Mouse (Mus musculus): ENCODE data around the gene Nap1l1. TPM values are rescaled to one million over a fixed set of nuclear protein-coding genes. Genes with fewer than 3 reads are reported as not detected.

Nap1l1 gene
- polyA plus RNA-seq, 1 experiment from 2014 or later: 196 TPM

DNA sequence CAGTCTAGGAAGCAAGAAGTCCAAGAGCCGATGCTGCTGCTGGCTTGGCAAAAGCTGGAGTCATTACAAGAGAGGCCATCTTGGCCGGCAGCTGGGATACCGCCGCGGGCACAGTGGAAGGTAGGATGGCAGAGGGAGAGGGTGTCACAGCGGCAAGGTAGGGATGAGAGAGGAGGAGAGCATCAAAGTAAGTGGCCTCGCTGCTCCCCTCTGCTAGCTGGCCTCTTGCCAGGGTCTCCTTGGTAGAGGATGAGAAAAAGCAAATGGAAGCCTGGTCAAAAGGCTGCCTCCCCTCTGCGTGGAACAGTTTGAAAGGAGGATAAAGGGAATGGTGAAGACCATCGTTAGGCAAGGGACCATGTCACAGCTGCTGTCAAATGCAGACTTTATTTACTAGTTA, 14.0 kb upstream of the Nap1l1 start:
- H3K4me3 ChIP-seq (replicated peaks): no peak overlapping the region
- no peak for ATAC-seq
- H3K27me3 ChIP-seq (replicated peaks): 0 out of 2 replicates have a peak, but pooled peaks cover 3% of the 10 kb centered on the region
- H3K4me1 ChIP-seq (replicated peaks): no peaks in the 10 kb centered on the region
- no peaks in the 10 kb centered on the region for H3K9me3 ChIP-seq
- no peak overlapping the region for H3K4me2 ChIP-seq (replicated peaks)
- H3K36me3 ChIP-seq: no peaks in the 10 kb centered on the region
- 71% methylated on average over 9 of the region's 9 CpGs for WGBS
- no peak overlapping the region for H3K9ac ChIP-seq
- no peak overlapping the region for H3K27ac ChIP-seq

DNA sequence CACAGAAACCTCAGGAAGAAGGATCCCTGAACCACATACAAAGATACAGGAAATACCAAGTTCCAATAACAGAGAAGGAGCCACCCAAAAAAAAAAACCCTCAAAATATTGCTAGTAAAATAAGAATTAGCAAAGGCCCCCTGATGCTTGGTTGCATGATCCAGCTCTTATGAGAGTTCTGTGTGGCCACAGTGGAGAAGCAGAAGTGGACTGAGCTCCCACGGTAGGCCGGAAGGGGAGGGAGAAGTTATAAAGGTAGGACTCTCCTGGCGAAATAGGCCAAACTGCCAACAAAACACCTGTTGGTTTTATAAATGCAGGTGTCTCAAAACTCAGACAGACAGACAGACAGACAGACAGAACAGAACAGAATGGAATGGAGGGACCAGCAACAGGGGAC, 13.1 kb upstream of the Nap1l1 start:
- 88% methylated on average over 3 of the region's 3 CpGs for WGBS
- Histone ChIP-seq H3K9ac (no peak overlapping the region), H3K36me3 (no peaks in the 10 kb centered on the region), H3K9me3 (no peaks in the 10 kb centered on the region), H3K27me3 (replicated peaks) (no peaks in the 10 kb centered on the region), H3K4me3 (replicated peaks) (no peak overlapping the region), H3K4me1 (replicated peaks) (no peaks in the 10 kb centered on the region), H3K27ac (no peak overlapping the region), H3K4me2 (replicated peaks) (no peak overlapping the region)
- no peak for ATAC-seq

DNA sequence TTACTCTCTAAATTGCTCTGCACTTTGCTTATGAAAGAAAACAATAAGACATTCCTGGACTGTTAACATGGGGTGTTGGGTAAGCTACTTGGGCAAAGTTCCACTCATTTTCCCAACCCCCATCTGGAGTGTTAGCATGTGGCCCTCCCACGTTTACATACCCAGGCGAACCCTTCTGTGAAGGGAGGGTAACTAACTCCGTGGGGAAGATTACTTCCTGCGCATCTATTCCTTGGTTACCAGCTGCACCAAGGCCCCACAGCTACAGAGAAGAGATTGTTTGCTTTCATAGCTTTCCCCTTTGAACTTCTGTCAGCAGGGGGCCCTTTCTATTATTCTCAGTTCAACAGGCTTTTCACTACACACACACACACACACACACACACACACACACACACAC, 12.6 kb upstream of the Nap1l1 start:
- no peak for ATAC-seq
- 26% methylated on average over 4 of the region's 4 CpGs for WGBS

DNA sequence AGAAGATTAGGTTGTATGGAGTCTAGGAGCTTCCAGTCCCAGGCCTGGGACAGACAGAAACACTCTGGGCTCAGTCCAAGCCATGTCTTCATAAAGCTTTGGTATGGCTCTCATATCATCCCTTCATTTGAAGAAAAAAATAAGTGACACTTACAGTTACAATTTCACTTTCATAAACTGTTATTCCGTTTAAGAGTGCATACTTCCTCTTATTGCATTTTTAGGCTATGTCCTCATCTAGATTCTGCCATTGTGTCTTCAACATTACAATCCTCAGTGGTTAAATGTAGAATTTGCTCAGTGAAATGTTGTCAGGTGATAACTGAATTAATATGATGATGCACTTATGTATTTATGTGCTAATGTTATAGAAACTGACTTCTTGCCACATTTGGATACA, 8.2 kb upstream of the Nap1l1 start:
- Histone ChIP-seq H3K9me3 (no peaks in the 10 kb centered on the region), H3K4me2 (replicated peaks) (no peak overlapping the region), H3K27ac (no peak overlapping the region), H3K4me1 (replicated peaks) (no peaks in the 10 kb centered on the region), H3K27me3 (replicated peaks) (no peaks in the 10 kb centered on the region), H3K9ac (no peak overlapping the region), H3K4me3 (replicated peaks) (no peak overlapping the region), H3K36me3 (no peaks in the 10 kb centered on the region)
- ATAC-seq: no peak
- 73% methylated on average over 1 of the region's 1 CpGs for WGBS

More for the DNA sequence above, 12.6 kb upstream of the Nap1l1 start:
- no peaks in the 10 kb centered on the region for H3K36me3 ChIP-seq
- no peaks in the 10 kb centered on the region for H3K27me3 ChIP-seq (replicated peaks)
- no peak overlapping the region for H3K4me2 ChIP-seq (replicated peaks)
- H3K4me1 ChIP-seq (replicated peaks): no peaks in the 10 kb centered on the region
- H3K27ac ChIP-seq: no peak overlapping the region
- H3K4me3 ChIP-seq (replicated peaks): no peak overlapping the region
- no peaks in the 10 kb centered on the region for H3K9me3 ChIP-seq
- H3K9ac ChIP-seq: no peak overlapping the region

DNA sequence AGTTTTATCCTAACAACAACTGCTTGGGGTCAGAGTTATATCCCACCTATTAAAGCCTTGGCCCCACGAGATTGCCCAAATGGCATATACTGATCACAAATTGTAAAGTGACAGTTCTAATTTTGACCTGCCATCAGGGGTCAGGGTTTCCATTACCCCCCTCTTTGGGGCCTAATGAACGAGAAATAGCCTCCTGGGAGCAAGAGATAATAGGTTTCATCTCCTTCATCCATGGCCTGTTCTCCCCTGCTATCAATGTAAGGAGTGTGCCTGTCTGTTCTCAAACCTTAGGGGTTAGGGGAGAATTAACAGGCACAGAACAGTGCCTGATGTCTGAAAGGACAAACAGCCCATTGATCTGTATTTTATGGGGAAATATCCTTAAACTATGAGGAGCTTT, 7.6 kb upstream of the Nap1l1 start:
- Histone ChIP-seq H3K9ac (no peak overlapping the region), H3K4me2 (replicated peaks) (no peak overlapping the region), H3K9me3 (no peaks in the 10 kb centered on the region), H3K4me3 (replicated peaks) (no peak overlapping the region), H3K4me1 (replicated peaks) (no peaks in the 10 kb centered on the region), H3K36me3 (no peaks in the 10 kb centered on the region), H3K27ac (no peak overlapping the region), H3K27me3 (replicated peaks) (no peaks in the 10 kb centered on the region)
- WGBS: 44% methylated on average over 2 of the region's 2 CpGs
- ATAC-seq: no peak

- H3K9ac ChIP-seq: no peak overlapping the region
- no peak for ATAC-seq
- no peak overlapping the region for H3K4me3 ChIP-seq (replicated peaks)
- no peaks in the 10 kb centered on the region for H3K9me3 ChIP-seq
- no peak overlapping the region for H3K27ac ChIP-seq
- no peaks in the 10 kb centered on the region for H3K36me3 ChIP-seq
- no peaks in the 10 kb centered on the region for H3K27me3 ChIP-seq (replicated peaks)
- WGBS: 84% methylated on average over 9 of the region's 9 CpGs
- H3K4me1 ChIP-seq (replicated peaks): peaks cover under 1% of the 10 kb centered on the region; the same call in 1 of the 2 replicates
- no peak overlapping the region for H3K4me2 ChIP-seq (replicated peaks)
Observed at GRCm38 (mm10) chr10:111471166-111471565, 1.9 kb upstream of the Nap1l1 start.

- Histone ChIP-seq H3K4me2 (replicated peaks) (peak overlapping the region; percentile 81), H3K4me1 (replicated peaks) (peaks cover 4% of the 10 kb centered on the region; the same call in 1 of the 2 replicates), H3K4me3 (replicated peaks) (peak overlapping the region; percentile 93), H3K9ac (peak overlapping the region; percentile 95), H3K27me3 (replicated peaks) (no peaks in the 10 kb centered on the region), H3K36me3 (no peaks in the 10 kb centered on the region), H3K9me3 (no peaks in the 10 kb centered on the region), H3K27ac (peak overlapping the region; percentile 87)
- under 1% methylated on average over 57 of the region's 58 CpGs for WGBS
- ATAC-seq: peak; percentile 82
Observed at GRCm38 (mm10) chr10:111473511-111474371, 718 bp downstream of the Nap1l1 start.

DNA sequence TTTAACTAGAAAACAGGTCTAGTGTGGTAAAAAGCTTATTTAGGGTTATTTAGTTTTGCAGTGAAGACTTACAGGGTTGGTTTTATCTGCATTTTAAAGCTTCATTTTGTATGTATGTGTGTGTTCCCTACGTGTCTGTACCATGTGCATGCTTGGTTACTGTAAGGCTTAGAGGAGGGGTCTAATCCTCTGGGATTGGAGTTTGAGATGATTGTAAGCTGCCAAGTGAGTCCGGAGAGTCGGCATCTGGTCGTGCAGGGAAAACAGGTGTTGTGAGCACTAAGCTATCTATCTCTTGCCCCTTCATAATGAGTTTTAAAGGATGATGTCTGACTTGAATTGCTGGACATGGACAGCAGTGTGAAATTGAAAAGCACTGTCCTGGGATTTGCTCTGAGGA, 3.3 kb downstream of the Nap1l1 start:
- no peak overlapping the region for H3K9ac ChIP-seq
- ATAC-seq: no peak
- peaks cover 4% of the 10 kb centered on the region; the same call in 1 of the 2 replicates for H3K4me1 ChIP-seq (replicated peaks)
- no peak overlapping the region for H3K4me2 ChIP-seq (replicated peaks)
- no peak overlapping the region for H3K4me3 ChIP-seq (replicated peaks)
- H3K27me3 ChIP-seq (replicated peaks): no peaks in the 10 kb centered on the region
- no peak overlapping the region for H3K27ac ChIP-seq
- 0 out of 2 replicates have a peak, but pooled peaks cover 2% of the 10 kb centered on the region for H3K36me3 ChIP-seq
- 55% methylated on average over 4 of the region's 4 CpGs for WGBS
- no peaks in the 10 kb centered on the region for H3K9me3 ChIP-seq

DNA sequence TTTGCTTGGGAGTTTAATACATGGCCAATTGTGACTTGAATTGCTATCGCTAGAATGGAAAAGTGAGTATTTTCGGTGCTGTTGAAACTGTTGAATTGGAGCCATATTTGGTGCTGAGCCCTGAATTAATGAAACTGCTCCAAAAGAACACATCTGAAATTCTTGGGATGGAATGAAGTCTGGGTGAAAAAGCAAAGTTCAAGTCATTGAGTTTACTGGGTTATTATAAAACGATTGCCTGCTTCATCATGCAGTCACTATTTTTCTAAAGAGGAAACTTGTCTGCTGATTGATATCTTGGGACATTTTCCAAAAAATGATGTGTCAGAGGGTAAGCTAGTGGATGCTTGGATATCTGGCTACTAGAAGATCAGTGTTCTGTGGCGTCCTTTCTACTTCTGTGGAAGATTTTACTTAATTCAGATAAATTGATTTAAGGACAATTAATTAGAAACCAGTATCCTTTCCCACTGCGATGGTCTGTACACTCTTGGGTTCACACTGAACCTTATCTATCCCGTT, 4.0 kb downstream of the Nap1l1 start:
- 82% methylated on average over 6 of the region's 6 CpGs for WGBS
- no peak for ATAC-seq

DNA sequence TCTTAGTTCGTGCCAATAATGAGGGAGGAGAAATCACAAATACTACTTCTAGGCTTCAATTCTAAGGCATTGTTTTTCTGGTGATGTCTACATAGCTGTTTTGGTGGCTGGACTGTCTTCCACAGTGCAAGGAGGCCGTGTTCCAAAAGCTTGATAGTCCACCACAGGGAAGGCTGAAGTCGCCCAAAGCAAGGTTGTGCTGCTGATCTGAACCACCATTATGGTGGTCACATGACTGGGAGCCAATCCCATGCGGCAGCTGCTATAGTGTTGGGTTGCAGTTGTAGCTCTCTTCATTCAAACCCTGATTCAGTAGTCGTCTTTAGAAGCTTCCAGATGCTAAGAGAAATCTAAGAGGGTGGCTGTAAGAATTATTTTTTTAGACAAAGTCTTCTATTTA, 6.6 kb downstream of the Nap1l1 start:
- no peak overlapping the region for H3K9ac ChIP-seq
- H3K27ac ChIP-seq: no peak overlapping the region
- H3K36me3 ChIP-seq: 0 out of 2 replicates have a peak, but pooled peaks cover 2% of the 10 kb centered on the region
- H3K4me1 ChIP-seq (replicated peaks): 0 out of 2 replicates have a peak, but pooled peaks cover 4% of the 10 kb centered on the region
- no peak overlapping the region for H3K4me3 ChIP-seq (replicated peaks)
- H3K27me3 ChIP-seq (replicated peaks): no peaks in the 10 kb centered on the region
- ATAC-seq: no peak
- H3K9me3 ChIP-seq: no peaks in the 10 kb centered on the region
- WGBS: 83% methylated on average over 5 of the region's 5 CpGs
- H3K4me2 ChIP-seq (replicated peaks): no peak overlapping the region

More for the DNA sequence above, 4.0 kb downstream of the Nap1l1 start:
- Histone ChIP-seq H3K9ac (no peak overlapping the region), H3K4me1 (replicated peaks) (peaks cover 4% of the 10 kb centered on the region; the same call in 1 of the 2 replicates), H3K36me3 (0 out of 2 replicates have a peak, but pooled peaks cover 2% of the 10 kb centered on the region), H3K4me3 (replicated peaks) (no peak overlapping the region), H3K4me2 (replicated peaks) (no peak overlapping the region), H3K27me3 (replicated peaks) (no peaks in the 10 kb centered on the region), H3K9me3 (no peaks in the 10 kb centered on the region), H3K27ac (no peak overlapping the region)

- 86% methylated on average over 2 of the region's 2 CpGs for WGBS
- H3K36me3 ChIP-seq: 0 out of 2 replicates have a peak, but pooled peaks cover 2% of the 10 kb centered on the region
- ATAC-seq: no peak
Observed at GRCm38 (mm10) chr10:111482654-111483053, 9.6 kb downstream of the Nap1l1 start.

GRCm38 (mm10) chr10:111484079-111484478, 11.1 kb downstream of the Nap1l1 start:
- WGBS: 52% methylated on average over 5 of the region's 5 CpGs
- no peak overlapping the region for H3K4me2 ChIP-seq (replicated peaks)
- H3K36me3 ChIP-seq: peaks cover 7% of the 10 kb centered on the region; the same call in 1 of the 2 replicates

More at GRCm38 (mm10) chr10:111482654-111483053, 9.6 kb downstream of the Nap1l1 start:
- H3K4me3 ChIP-seq (replicated peaks): no peak overlapping the region
- H3K27ac ChIP-seq: no peak overlapping the region
- no peaks in the 10 kb centered on the region for H3K9me3 ChIP-seq
- no peak overlapping the region for H3K9ac ChIP-seq
- no peak overlapping the region for H3K4me2 ChIP-seq (replicated peaks)
- no peaks in the 10 kb centered on the region for H3K4me1 ChIP-seq (replicated peaks)
- H3K27me3 ChIP-seq (replicated peaks): no peaks in the 10 kb centered on the region

More at GRCm38 (mm10) chr10:111484079-111484478, 11.1 kb downstream of the Nap1l1 start:
- ATAC-seq: peak; percentile 70
- no peak overlapping the region for H3K9ac ChIP-seq
- H3K9me3 ChIP-seq: no peaks in the 10 kb centered on the region
- no peak overlapping the region for H3K4me3 ChIP-seq (replicated peaks)
- no peaks in the 10 kb centered on the region for H3K4me1 ChIP-seq (replicated peaks)
- H3K27me3 ChIP-seq (replicated peaks): no peaks in the 10 kb centered on the region
- H3K27ac ChIP-seq: no peak overlapping the region

Data from intestine, embryonic 15.5 days (tissue).